12 mouse cellular contexts compared by ENCODE assay signal in the genomic region with DNA sequence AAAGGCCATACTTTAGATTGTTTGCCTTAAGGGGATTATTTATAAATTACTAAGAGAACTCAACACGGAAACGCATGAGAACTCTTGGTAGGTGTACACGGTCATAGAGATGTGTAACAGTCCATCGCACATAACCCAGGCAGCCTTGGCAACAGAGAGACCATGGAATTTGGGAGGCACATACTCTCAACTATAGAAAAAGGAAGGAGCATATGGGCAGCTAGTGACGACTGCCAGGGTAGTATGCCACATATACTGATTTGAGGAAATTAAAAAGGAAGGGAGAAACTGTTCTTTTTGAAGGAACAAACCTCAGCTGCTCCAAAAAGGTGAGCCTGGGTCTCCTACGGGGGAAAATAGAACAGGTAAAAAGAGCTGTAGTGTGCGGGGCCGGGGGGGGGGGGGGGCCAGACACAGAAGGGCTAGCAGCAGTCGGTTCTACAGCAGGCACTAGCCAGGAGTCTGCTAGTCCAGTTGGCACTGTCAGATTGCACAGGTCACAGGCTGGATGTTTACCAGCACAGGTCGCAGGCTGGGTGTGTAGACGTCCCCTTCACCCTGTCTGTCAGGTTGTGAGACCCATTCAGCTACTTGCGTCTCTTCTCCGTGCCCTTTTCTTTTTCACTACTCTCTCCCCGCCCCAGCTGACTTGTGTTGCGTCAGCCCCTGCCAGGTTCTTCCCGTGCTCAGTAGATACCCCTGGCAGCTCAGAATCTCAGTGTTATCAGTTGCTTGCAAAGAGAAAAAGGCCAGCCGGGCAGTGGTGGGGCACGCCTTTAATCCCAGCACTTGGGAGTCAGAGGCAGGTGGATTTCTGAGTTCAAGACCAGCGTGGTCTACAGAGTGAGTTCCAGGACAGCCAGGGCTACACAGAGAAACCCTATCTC. TPM values are rescaled to one million over a fixed set of nuclear protein-coding genes. Genes with fewer than 3 reads are reported as not detected.
A peak's percentile ranks its signal among the peaks of the same experiment; 100 is the strongest.
DNase-seq lines count a peak whose midpoint lies in the region; ATAC-seq and TF ChIP-seq lines count a peak whose summit lies in the region.
"Had no signal": no experiment of that assay in that cellular context is flagged by ENCODE, and none has a peak within 500 bp of the region (broad histone marks: within the 10 kb centered on the region; RNA-seq: fewer than 3 reads in every experiment).

No protein-coding gene starts in this region.

- H3K9me3 ChIP-seq in heart, embryonic 13.5 days = no peaks in the 10 kb centered on the region
- H3K9me3 ChIP-seq in G1E (replicated peaks) = no peaks in the 10 kb centered on the region
- no peaks in the 10 kb centered on the region for H3K9me3 ChIP-seq in liver, embryonic 11.5 days (ENCODE audit: control insufficient read depth, low read length)
- H3K9me3 ChIP-seq: embryonic facial prominence, embryonic 12.5 days had no signal

- H3K4me2 ChIP-seq in heart, embryonic 13.5 days = peak overlapping the region; percentile 10; the same call in 1 of the 2 replicates
- no peak overlapping the region for H3K4me2 ChIP-seq in liver, embryonic 11.5 days
- H3K4me2 ChIP-seq: embryonic facial prominence, embryonic 12.5 days had no signal

- no peak for TF ChIP-seq CTCF in G1E (IDR thresholded peaks at IDR 0.05; ENCODE audit: low read depth, low read length)
- TF ChIP-seq CTCF in left cerebral cortex, adult 2 months (IDR thresholded peaks at IDR 0.05) = no peak

- no peak overlapping the region for H3K4me3 ChIP-seq in heart, embryonic 13.5 days
- peak overlapping the region; percentile 44; the same call in 1 of the 2 replicates for H3K4me3 ChIP-seq in G1E (ENCODE audit: low read depth, low read length)
- H3K4me3 ChIP-seq in liver, embryonic 11.5 days (ENCODE audit: low read depth, low read length) = no peak overlapping the region
- no peak overlapping the region for H3K4me3 ChIP-seq in left cerebral cortex, adult 2 months
- H3K4me3 ChIP-seq: embryonic facial prominence, embryonic 12.5 days had no signal

- no peaks in the 10 kb centered on the region for H3K27me3 ChIP-seq in heart, embryonic 13.5 days (replicated peaks)
- no peaks in the 10 kb centered on the region for H3K27me3 ChIP-seq in G1E (ENCODE audit: insufficient read depth, low read length)
- H3K27me3 ChIP-seq in liver, embryonic 11.5 days (replicated peaks; ENCODE audit: control insufficient read depth, insufficient read depth, low read length) = no peaks in the 10 kb centered on the region
- H3K27me3 ChIP-seq: embryonic facial prominence, embryonic 12.5 days had no signal

- DNase-seq in heart, adult 9 months (ENCODE audit: low spot score in 2 of 2) = no peak
- DNase-seq in G1E (ENCODE audit: low spot score) = no peak
- DNase-seq in cerebellum, adult 9-10 months = peak; percentile 88
- DNase-seq in liver, embryonic 11.5 days (ENCODE audit: low spot score) = no peak
- no peak for DNase-seq in left cerebral cortex, adult 2 months (ENCODE audit: extremely low spot score in 1 of 2, low spot score in 2 of 2)
- no peak for DNase-seq in right cerebral cortex, postnatal 36 days (ENCODE audit: low spot score in 2 of 2)
- no peak for DNase-seq in layer of hippocampus, adult 8-10 months (ENCODE audit: low spot score in 2 of 2)
- DNase-seq: gastrocnemius, postnatal 36 days; kidney, adult 8-10 months; thymus, postnatal 4 days had no signal

- peak overlapping the region; percentile 30; the same call in 1 of the 2 replicates for H3K27ac ChIP-seq in heart, embryonic 13.5 days (replicated peaks)
- no peak overlapping the region for H3K27ac ChIP-seq in liver, embryonic 11.5 days (ENCODE audit: low read depth, low read length)
- no peak overlapping the region for H3K27ac ChIP-seq in left cerebral cortex, adult 2 months
- H3K27ac ChIP-seq: embryonic facial prominence, embryonic 12.5 days had no signal

- H3K9ac ChIP-seq in heart, embryonic 13.5 days = no peak overlapping the region
- H3K9ac ChIP-seq in liver, embryonic 11.5 days (ENCODE audit: low read depth, low read length) = no peak overlapping the region
- H3K9ac ChIP-seq: embryonic facial prominence, embryonic 12.5 days had no signal

- H3K36me3 ChIP-seq in heart, embryonic 13.5 days = peaks cover 20% of the 10 kb centered on the region
- H3K36me3 ChIP-seq in G1E (replicated peaks) = peaks cover 88% of the 10 kb centered on the region
- H3K36me3 ChIP-seq in liver, embryonic 11.5 days (ENCODE audit: control insufficient read depth, insufficient read depth, low read length) = no peaks in the 10 kb centered on the region
- H3K36me3 ChIP-seq: embryonic facial prominence, embryonic 12.5 days had no signal

- 40% methylated on average over 19 of the region's 19 CpGs for WGBS in heart, embryonic 13.5 days
- WGBS in liver, embryonic 11.5 days = 50% methylated on average over 19 of the region's 19 CpGs

- no peak for ATAC-seq in heart, embryonic 13.5 days (ENCODE audit: extremely low read depth, insufficient number of reproducible peaks, low FRiP score, low TSS enrichment)
- ATAC-seq in G1E (ENCODE audit: extremely low read depth, insufficient number of reproducible peaks, low FRiP score, poor library complexity, severe bottlenecking) = peak; percentile 65
- peak; percentile 62 for ATAC-seq in liver, embryonic 11.5 days (replicated peaks; ENCODE audit: low FRiP score)

- H3K4me1 ChIP-seq in heart, embryonic 13.5 days = peaks cover 96% of the 10 kb centered on the region
- H3K4me1 ChIP-seq in G1E (ENCODE audit: insufficient read depth, low read depth, low read length) = peaks cover 39% of the 10 kb centered on the region
- H3K4me1 ChIP-seq in liver, embryonic 11.5 days (replicated peaks; ENCODE audit: control insufficient read depth, insufficient read depth, low read length) = peaks cover 45% of the 10 kb centered on the region

- intact Hi-C loops in left cerebral cortex, adult 2 months (cut with DNase I) = no loop called here

RNA-seq across cellular contexts. Expression of a gene that starts 8.8 kb away (rescaled TPM):
- 23.2 and 26.4 TPM in 2 replicates for polyA plus RNA-seq in heart, embryonic 13.5 days (2015; fragmentation: Nextera tagmentation; extraction: Ambion mirVana)
- total RNA-seq in G1E (2014; fragmentation: Nextera tagmentation) (42.3 and 42.7 TPM in 2 replicates), G1E (2017) (19.6 and 21.9 TPM in 2 replicates)
- polyA plus RNA-seq in G1E (2012) = 1.4 and 2.1 TPM in 2 replicates
- polyA plus RNA-seq in liver, embryonic 11.5 days (2014; fragmentation: Nextera tagmentation; extraction: Ambion mirVana) = 11.5 and 12.4 TPM in 2 replicates
- total RNA-seq in left cerebral cortex, adult 2 months (2021) = 10 to 100 TPM; 16.6 to 17.8 TPM
- 10 to 100 TPM; 21.0 to 24.7 (median 22.3) TPM for total RNA-seq in layer of hippocampus, adult 8-10 months (2022)

RNA-seq across cellular contexts. Expression of a gene that starts 9.6 kb away (rescaled TPM):
- 30.3 and 30.8 TPM in 2 replicates for polyA plus RNA-seq in heart, embryonic 13.5 days (2015; fragmentation: Nextera tagmentation; extraction: Ambion mirVana)
- 184 and 202 TPM in 2 replicates for total RNA-seq in G1E (2014; fragmentation: Nextera tagmentation)
- 81.8 and 102 TPM in 2 replicates for total RNA-seq in G1E (2017)
- 7.4 and 9.1 TPM in 2 replicates for polyA plus RNA-seq in G1E (2012)
- polyA plus RNA-seq in liver, embryonic 11.5 days (2014; fragmentation: Nextera tagmentation; extraction: Ambion mirVana) = 26.0 and 31.6 TPM in 2 replicates
- total RNA-seq in left cerebral cortex, adult 2 months (2021) = 100 to 1,000 TPM in 1 of 2 experiments, 10 to 100 TPM in 1; 86.3 to 102 TPM
- total RNA-seq in layer of hippocampus, adult 8-10 months (2022) = 100 to 1,000 TPM in 2 of 4 experiments, 10 to 100 TPM in 2; 90.8 to 103 (median 98.5) TPM
